ENCODE assay signal across 24 mouse cellular contexts in genomic region chr6:94092969-94093597, GRCm38 (mm10).
A peak's percentile ranks its signal among the peaks of the same experiment; 100 is the strongest.
DNase-seq lines count a peak whose midpoint lies in the region; ATAC-seq and TF ChIP-seq lines count a peak whose summit lies in the region.
"Had no signal": no experiment of that assay in that cellular context is flagged by ENCODE, and none has a peak within 500 bp of the region (broad histone marks: within the 10 kb centered on the region; RNA-seq: fewer than 3 reads in every experiment).

No protein-coding gene starts in this region.

- TF ChIP-seq CTCF in heart, adult 2 months (IDR thresholded peaks at IDR 0.05) = no peak

- intact Hi-C loops in heart, adult 2 months (cut with DNase I) = no loop called here

- no peak overlapping the region for H3K4me2 ChIP-seq in stomach, embryonic 15.5 days
- no peak overlapping the region for H3K4me2 ChIP-seq in neural tube, embryonic 15.5 days
- H3K4me2 ChIP-seq: heart, embryonic 13.5 days; hindbrain, embryonic 14.5 days; kidney, embryonic 15.5 days; limb, embryonic 15.5 days; midbrain, embryonic 13.5 days; neural tube, embryonic 12.5 days had no signal

- ATAC-seq in stomach, embryonic 15.5 days (ENCODE audit: insufficient read depth, low FRiP score, low read depth) = peak; percentile 61
- ATAC-seq in neural tube, embryonic 15.5 days (ENCODE audit: low FRiP score) = no peak
- ATAC-seq in granulocyte monocyte progenitor cell, adult 5-6 weeks (replicated peaks; ENCODE audit: poor library complexity, severe bottlenecking) = no peak
- ATAC-seq: CD4-positive, CD25-positive, alpha-beta regulatory T cell, adult 4 months; inflammation-experienced regulatory T-cells, adult 6 months; midbrain, embryonic 13.5 days had no signal

- peak; percentile 78 for DNase-seq in heart, adult 11 months
- DNase-seq in heart, adult 2 months = no peak
- peak; percentile 5 for DNase-seq in c-Kit-positive CD71-positive TER-119-negative erythroid progenitor cells, embryonic 14.5 days (ENCODE audit: low read depth)
- no peak for DNase-seq in limb, embryonic 10.5 days (ENCODE audit: low spot score)
- DNase-seq in layer of hippocampus, postnatal 25 days (ENCODE audit: extremely low spot score in 1 of 2, low spot score in 1 of 2) = no peak
- DNase-seq: adrenal gland, postnatal 36 days; cerebellum, adult 11-12 months; cerebellum, postnatal 14 days; gastrocnemius, postnatal 36 days; heart, postnatal 4 days; kidney, postnatal 4 days; lung, adult 2 months had no signal

- H3K4me1 ChIP-seq in heart, adult 2 months (ENCODE audit: control insufficient read depth, insufficient read depth, low read length) = peaks cover 2% of the 10 kb centered on the region; the same call in 1 of the 2 replicates
- peaks cover 62% of the 10 kb centered on the region for H3K4me1 ChIP-seq in limb, embryonic 10.5 days
- peaks cover 9% of the 10 kb centered on the region; the same call in 1 of the 2 replicates for H3K4me1 ChIP-seq in stomach, embryonic 15.5 days
- H3K4me1 ChIP-seq in neural tube, embryonic 15.5 days = peaks cover 17% of the 10 kb centered on the region; the same call in 1 of the 2 replicates
- H3K4me1 ChIP-seq: limb, embryonic 15.5 days; megakaryocyte, embryonic 14.5 days had no signal

- H3K9me3 ChIP-seq in limb, embryonic 10.5 days (replicated peaks) = no peaks in the 10 kb centered on the region
- H3K9me3 ChIP-seq in stomach, embryonic 15.5 days = no peaks in the 10 kb centered on the region
- H3K9me3 ChIP-seq in neural tube, embryonic 15.5 days (replicated peaks) = no peaks in the 10 kb centered on the region
- H3K9me3 ChIP-seq: heart, embryonic 13.5 days; kidney, embryonic 15.5 days; limb, embryonic 15.5 days; megakaryocyte, embryonic 14.5 days; midbrain, embryonic 13.5 days; neural tube, embryonic 12.5 days had no signal

- no peak for TF ChIP-seq EP300 in heart, adult 2 months (IDR thresholded peaks at IDR 0.05; ENCODE audit: insufficient read depth, low read depth, low read length)

- H3K4me3 ChIP-seq in heart, adult 2 months = no peak overlapping the region
- no peak overlapping the region for H3K4me3 ChIP-seq in limb, embryonic 10.5 days
- H3K4me3 ChIP-seq in stomach, embryonic 15.5 days (replicated peaks) = no peak overlapping the region
- no peak overlapping the region for H3K4me3 ChIP-seq in neural tube, embryonic 15.5 days (replicated peaks)
- H3K4me3 ChIP-seq: heart, embryonic 13.5 days; kidney, embryonic 15.5 days; limb, embryonic 15.5 days; megakaryocyte, embryonic 14.5 days; midbrain, embryonic 13.5 days; neural tube, embryonic 12.5 days had no signal

- no peaks in the 10 kb centered on the region for H3K27me3 ChIP-seq in heart, adult 2 months (ENCODE audit: control insufficient read depth, insufficient read depth, low read length)
- no peaks in the 10 kb centered on the region for H3K27me3 ChIP-seq in limb, embryonic 10.5 days (ENCODE audit: low read depth, poor library complexity, severe bottlenecking)
- H3K27me3 ChIP-seq in stomach, embryonic 15.5 days (replicated peaks) = no peaks in the 10 kb centered on the region
- no peaks in the 10 kb centered on the region for H3K27me3 ChIP-seq in neural tube, embryonic 15.5 days (replicated peaks)
- H3K27me3 ChIP-seq: heart, embryonic 13.5 days; kidney, embryonic 15.5 days; limb, embryonic 15.5 days; megakaryocyte, embryonic 14.5 days; neural tube, embryonic 12.5 days had no signal

- H3K36me3 ChIP-seq in heart, adult 2 months (ENCODE audit: control insufficient read depth, insufficient read depth, low read length) = no peaks in the 10 kb centered on the region
- H3K36me3 ChIP-seq in limb, embryonic 10.5 days = no peaks in the 10 kb centered on the region
- H3K36me3 ChIP-seq in stomach, embryonic 15.5 days = no peaks in the 10 kb centered on the region
- H3K36me3 ChIP-seq in neural tube, embryonic 15.5 days = no peaks in the 10 kb centered on the region
- H3K36me3 ChIP-seq: heart, embryonic 13.5 days; kidney, embryonic 15.5 days; limb, embryonic 15.5 days; midbrain, embryonic 13.5 days; neural tube, embryonic 12.5 days had no signal

- no peak overlapping the region for H3K9ac ChIP-seq in heart, adult 2 months (ENCODE audit: low read depth, low read length)
- H3K9ac ChIP-seq in stomach, embryonic 15.5 days = no peak overlapping the region
- H3K9ac ChIP-seq in neural tube, embryonic 15.5 days (replicated peaks) = no peak overlapping the region
- H3K9ac ChIP-seq: heart, embryonic 13.5 days; hindbrain, embryonic 14.5 days; kidney, embryonic 15.5 days; limb, embryonic 15.5 days; midbrain, embryonic 13.5 days; neural tube, embryonic 12.5 days had no signal

- H3K27ac ChIP-seq in heart, adult 2 months = no peak overlapping the region
- peak overlapping the region; percentile 32 for H3K27ac ChIP-seq in limb, embryonic 10.5 days
- H3K27ac ChIP-seq in stomach, embryonic 15.5 days = peak overlapping the region; percentile 72; the same call in 1 of the 2 replicates
- H3K27ac ChIP-seq in neural tube, embryonic 15.5 days (replicated peaks) = no peak overlapping the region
- H3K27ac ChIP-seq: heart, embryonic 13.5 days; hindbrain, embryonic 14.5 days; kidney, embryonic 15.5 days; limb, embryonic 15.5 days; midbrain, embryonic 13.5 days; neural tube, embryonic 12.5 days had no signal

- 0 out of 2 replicates have a peak, but pooled peaks cover 1% of the 10 kb centered on the region for H3K79me2 ChIP-seq in heart, adult 2 months (replicated peaks; ENCODE audit: control insufficient read depth, insufficient read depth, low read length)

- 61% methylated on average over 8 of the region's 8 CpGs for WGBS in heart, adult 2 months
- 49% methylated on average over 8 of the region's 8 CpGs for WGBS in limb, embryonic 10.5 days
- WGBS in stomach, embryonic 15.5 days = 50% methylated on average over 8 of the region's 8 CpGs
- 47% methylated on average over 8 of the region's 8 CpGs for WGBS in neural tube, embryonic 15.5 days

- no peak for TF ChIP-seq POLR2A in heart, adult 2 months (IDR thresholded peaks at IDR 0.05; ENCODE audit: insufficient read depth, low read depth, low read length)

Comparison
In these comparisons a context has a peak if more than half of its experiments do, and no peak if none do; other contexts are left out.
1. DNase-seq: peak in heart, adult 11 months (single experiment) and c-Kit-positive CD71-positive TER-119-negative erythroid progenitor cells, embryonic 14.5 days (single experiment); none in heart, adult 2 months (0 of 2), limb, embryonic 10.5 days (single experiment) and layer of hippocampus, postnatal 25 days (0 of 2).
2. H3K27ac ChIP-seq: peak in limb, embryonic 10.5 days (single experiment) and stomach, embryonic 15.5 days (single experiment); none in heart, adult 2 months (single experiment) and neural tube, embryonic 15.5 days (single experiment).